8 mouse cellular contexts compared by ENCODE assay signal in genomic region chr2:60809441-60809921, GRCm38 (mm10).
DNase-seq lines count a peak whose midpoint lies in the region; ATAC-seq and TF ChIP-seq lines count a peak whose summit lies in the region.
"Had no signal": no experiment of that assay in that cellular context is flagged by ENCODE, and none has a peak within 500 bp of the region (broad histone marks: within the 10 kb centered on the region; RNA-seq: fewer than 3 reads in every experiment).

No protein-coding gene starts in this region.

- no peak for TF ChIP-seq CTCF in lung, adult 2 months (IDR thresholded peaks at IDR 0.05; ENCODE audit: insufficient read depth, low read length)

- H3K4me3 ChIP-seq in lung, embryonic 16.5 days (ENCODE audit: low read length) = no peak overlapping the region
- no peak overlapping the region for H3K4me3 ChIP-seq in lung, adult 2 months (replicated peaks; ENCODE audit: extremely low read depth, low read depth, low read length)

- peak; percentile 45; the same call in 1 of the 2 replicates for ATAC-seq in lung, embryonic 16.5 days (ENCODE audit: low read depth)
- ATAC-seq in activated CD4-positive, CD25-positive, alpha-beta regulatory T cell, adult 4 months = peak; percentile 60
- ATAC-seq in hematopoietic stem cell, adult 5-6 weeks (replicated peaks in 1 of 2; ENCODE audit: insufficient read depth in 1 of 2, low FRiP score in 2 of 2, low TSS enrichment in 1 of 2, low read depth in 1 of 2, poor library complexity in 2 of 2, severe bottlenecking in 2 of 2) = peak; percentile 11 to 20; a peak in 1 of 4 replicates

- WGBS in lung, embryonic 16.5 days = 43% methylated on average over 7 of the region's 7 CpGs
- 49% methylated on average over 7 of the region's 7 CpGs for WGBS in lung, adult 2 months

- no peak overlapping the region for H3K9ac ChIP-seq in lung, embryonic 16.5 days (ENCODE audit: low read length)

- no peaks in the 10 kb centered on the region; the same call in none of the 2 replicates for H3K36me3 ChIP-seq in lung, embryonic 16.5 days (ENCODE audit: control insufficient read depth, insufficient read depth, low read length)

- no peak overlapping the region for H3K4me2 ChIP-seq in lung, embryonic 16.5 days (ENCODE audit: low read depth, low read length)

- H3K27me3 ChIP-seq in lung, embryonic 16.5 days (ENCODE audit: control insufficient read depth, insufficient read depth, low read depth, low read length) = no peaks in the 10 kb centered on the region

- H3K4me1 ChIP-seq in lung, embryonic 16.5 days (replicated peaks; ENCODE audit: control insufficient read depth, insufficient read depth, low read length) = peaks cover 64% of the 10 kb centered on the region
- H3K4me1 ChIP-seq in lung, adult 2 months (ENCODE audit: control insufficient read depth, insufficient read depth, low read length) = peaks cover 42% of the 10 kb centered on the region

- no peak for TF ChIP-seq POLR2A in lung, adult 2 months (IDR thresholded peaks at IDR 0.05; ENCODE audit: borderline replicate concordance, extremely low read depth, low read depth, low read length)

- H3K27ac ChIP-seq in lung, embryonic 16.5 days (ENCODE audit: low read length) = peak overlapping the region; percentile 71

- no peak for DNase-seq in lung, adult 2 months
- peak; percentile 6 to 12 for DNase-seq in natural killer cell, adult 2 months (ENCODE audit: low spot score in 2 of 2)
- no peak for DNase-seq in layer of hippocampus, adult 9-10 months (ENCODE audit: low spot score)
- DNase-seq in ovary, adult 18-20 months (ENCODE audit: low spot score) = no peak
- DNase-seq: gastrocnemius, postnatal 25 days had no signal

- no peaks in the 10 kb centered on the region for H3K9me3 ChIP-seq in lung, embryonic 16.5 days (ENCODE audit: control insufficient read depth, low read length)

Comparison
In these comparisons a context has a peak if more than half of its experiments do, and no peak if none do; other contexts are left out.
1. DNase-seq: peak in natural killer cell, adult 2 months (2 of 2); none in lung, adult 2 months (single experiment), layer of hippocampus, adult 9-10 months (single experiment) and ovary, adult 18-20 months (single experiment).
2. Peak in every context shown above with its lines, with median percentiles within 50 percentile points of each other: ATAC-seq.